In genomic region chr8:26886783-26887486, GRCm38 (mm10) we compare ENCODE assay signal across 12 mouse cellular contexts.
DNase-seq lines count a peak whose midpoint lies in the region; ATAC-seq and TF ChIP-seq lines count a peak whose summit lies in the region.
"Had no signal": no experiment of that assay in that cellular context is flagged by ENCODE, and none has a peak within 500 bp of the region (broad histone marks: within the 10 kb centered on the region; RNA-seq: fewer than 3 reads in every experiment).

No protein-coding gene starts in this region.

- TF ChIP-seq EP300 in CH12.LX (IDR thresholded peaks at IDR 0.05; ENCODE audit: low read length), result peak; percentile 64

- H3K27ac ChIP-seq in CH12.LX (ENCODE audit: insufficient read depth, low read depth), result peak overlapping the region; percentile 23; the same call in 1 of the 2 replicates
- no peak overlapping the region for H3K27ac ChIP-seq in neural tube, embryonic 15.5 days (replicated peaks)
- H3K27ac ChIP-seq: liver, embryonic 14.5 days had no signal

- TF ChIP-seq RAD21 in CH12.LX (IDR thresholded peaks at IDR 0.05; ENCODE audit: low read depth, low read length), result no peak; the same call in 1 of the 2 replicates

- dilution Hi-C loops in CH12.LX (cut with MboI; ENCODE audit: extremely low pct_ligation_motif_present, extremely low pct_unique_long_range_greater_than_20kb, low sequenced_read_pairs), result no loop called here

- H3K79me2 ChIP-seq in CH12.LX (replicated peaks; ENCODE audit: control insufficient read depth, extremely low read depth, insufficient read depth, poor library complexity, severe bottlenecking), result no peaks in the 10 kb centered on the region

- peak; percentile 17 to 24 for DNase-seq in heart, adult 18-20 months
- DNase-seq in heart, adult 11 months, result no peak
- DNase-seq in CH12.LX (ENCODE audit: extremely low read depth), result peak; percentile 67
- peak; percentile 50 to 53 for DNase-seq in heart, postnatal 10 days
- DNase-seq in lung, postnatal 25 days (ENCODE audit: low spot score), result peak; percentile 64
- DNase-seq: cerebellum, postnatal 36 days; gastrocnemius, postnatal 36 days; thymus, postnatal 4 days had no signal

- peak overlapping the region; percentile 30 for H3K4me2 ChIP-seq in CH12.LX (ENCODE audit: insufficient read depth, low read depth, poor library complexity, severe bottlenecking)
- no peak overlapping the region for H3K4me2 ChIP-seq in neural tube, embryonic 15.5 days

- peaks cover 40 to 72% of the 10 kb centered on the region in 2 experiments for H3K4me1 ChIP-seq in CH12.LX (ENCODE audit: control insufficient read depth in 1 of 2, insufficient read depth in 2 of 2)
- H3K4me1 ChIP-seq in neural tube, embryonic 15.5 days, result no peaks in the 10 kb centered on the region

- H3K9me3 ChIP-seq in CH12.LX (replicated peaks; ENCODE audit: low read length), result no peaks in the 10 kb centered on the region
- H3K9me3 ChIP-seq in neural tube, embryonic 15.5 days (replicated peaks), result no peaks in the 10 kb centered on the region

- no peak for TF ChIP-seq CTCF in CH12.LX (conservative IDR thresholded peaks at IDR 0.05 in 1 of 2, IDR thresholded peaks at IDR 0.05 in 1 of 2; ENCODE audit: low read depth in 2 of 2, low read length in 2 of 2)

- H3K9ac ChIP-seq in CH12.LX (ENCODE audit: insufficient read depth, low read depth), result peak overlapping the region; percentile 24; the same call in 1 of the 2 replicates
- no peak overlapping the region for H3K9ac ChIP-seq in neural tube, embryonic 15.5 days (replicated peaks)
- H3K9ac ChIP-seq: liver, embryonic 14.5 days had no signal

- TF ChIP-seq POLR2A in CH12.LX (IDR thresholded peaks at IDR 0.05; ENCODE audit: low read depth, low read length), result no peak

- peak overlapping the region in 1 of 3 experiments; percentile 14 for H3K4me3 ChIP-seq in CH12.LX (replicated peaks in 1 of 3; ENCODE audit: low read depth in 2 of 3, low read length in 2 of 3, poor library complexity in 1 of 3)
- no peak overlapping the region for H3K4me3 ChIP-seq in neural tube, embryonic 15.5 days (replicated peaks)

- 78% methylated on average over 13 of the region's 13 CpGs for WGBS in neural tube, embryonic 15.5 days

- ATAC-seq in monocyte, adult 5-6 weeks (replicated peaks; ENCODE audit: insufficient number of reproducible peaks, low FRiP score, low TSS enrichment, poor library complexity, severe bottlenecking), result no peak
- no peak for ATAC-seq in frontal cortex, adult (ENCODE audit: low TSS enrichment)
- ATAC-seq in neural tube, embryonic 15.5 days (ENCODE audit: low FRiP score), result no peak

- H3K27me3 ChIP-seq in CH12.LX (replicated peaks), result no peaks in the 10 kb centered on the region
- H3K27me3 ChIP-seq in neural tube, embryonic 15.5 days (replicated peaks), result 0 out of 2 replicates have a peak, but pooled peaks cover 3% of the 10 kb centered on the region

- in situ Hi-C loops in CH12.LX (cut with MboI; ENCODE audit: low pct_ligation_motif_present, low pct_unique_long_range_greater_than_20kb, low sequenced_read_pairs), result no loop called here

- intact Hi-C loops in heart, postnatal 10 days (cut with DNase I), result loop anchor here (10.0 kb wide), 1 partner anchor 88 kb away; the partner anchor contains the start of gene Zfp703

- H3K36me3 ChIP-seq in CH12.LX (replicated peaks in 1 of 2; ENCODE audit: control insufficient read depth in 1 of 2, insufficient read depth in 1 of 2, low read length in 1 of 2), result no peaks in the 10 kb centered on the region
- H3K36me3 ChIP-seq in neural tube, embryonic 15.5 days, result no peaks in the 10 kb centered on the region

TF ChIP-seq in CH12.LX, 34 proteins besides CTCF, POLR2A, EP300 and RAD21:
- TF ChIP-seq HCFC1 (IDR thresholded peaks at IDR 0.05; ENCODE audit: low read depth, low read length) (0 out of 2 replicates have a peak, but pooled peaks have one; percentile 3), TCF12 (IDR thresholded peaks at IDR 0.05; ENCODE audit: low read depth, low read length) (no peak; the same call in 1 of the 2 replicates), BHLHE40 (IDR thresholded peaks at IDR 0.05; ENCODE audit: low read depth, low read length) (peak; percentile 82), ETS1 (conservative IDR thresholded peaks at IDR 0.05; ENCODE audit: low read depth, low read length) (no peak; the same call in none of the 2 replicates), POLR2AphosphoS2 (IDR thresholded peaks at IDR 0.05; ENCODE audit: low read depth, low read length) (no peak), USF2 (conservative IDR thresholded peaks at IDR 0.05; ENCODE audit: low read depth, low read length) (no peak), NRF1 (IDR thresholded peaks at IDR 0.05; ENCODE audit: low read depth, low read length) (no peak), ELF1 (IDR thresholded peaks at IDR 0.05; ENCODE audit: low read depth, low read length) (no peak), RCOR1 (conservative IDR thresholded peaks at IDR 0.05; ENCODE audit: low read depth, low read length) (0 out of 2 replicates have a peak, but pooled peaks have one; percentile 53), MXI1 (IDR thresholded peaks at IDR 0.05; ENCODE audit: low read depth, low read length) (0 out of 2 replicates have a peak, but pooled peaks have one; percentile 46), MAFK (IDR thresholded peaks at IDR 0.05; ENCODE audit: insufficient replicate concordance, low read length) (peak; percentile 63; the same call in 1 of the 2 replicates), IRF4 (IDR thresholded peaks at IDR 0.05; ENCODE audit: low read depth, low read length) (peak; percentile 57; the same call in 1 of the 2 replicates), MYC (IDR thresholded peaks at IDR 0.05; ENCODE audit: low read depth, low read length) (no peak), MEF2A (IDR thresholded peaks at IDR 0.05; ENCODE audit: borderline replicate concordance, low read depth, low read length) (no peak), GABPA (IDR thresholded peaks at IDR 0.05; ENCODE audit: insufficient replicate concordance, low read depth, low read length) (no peak), MAX (IDR thresholded peaks at IDR 0.05; ENCODE audit: low read length) (no peak; the same call in 1 of the 2 replicates), SIN3A (IDR thresholded peaks at IDR 0.05; ENCODE audit: low read length) (peak; percentile 47; the same call in 1 of the 2 replicates), E2F4 (IDR thresholded peaks at IDR 0.05; ENCODE audit: insufficient replicate concordance, low read depth, low read length) (no peak), KAT2A (IDR thresholded peaks at IDR 0.05; ENCODE audit: insufficient replicate concordance, low read length) (no peak), ZMIZ1 (IDR thresholded peaks at IDR 0.05; ENCODE audit: low read depth, low read length) (no peak)
